Mouse (Mus musculus) heart, adult 9 months (tissue): Measurements from ENCODE around the gene Arhgef40.
A peak's percentile ranks its signal among the peaks of the same experiment; 100 is the strongest.
"Not testable (repeated sequence)": the region's sequence is repeated elsewhere in the genome, so short reads cannot be mapped to it uniquely, and the experiment has no call there.

ENCODE experiments used
- DNase-seq, 2 experiments: peaks; one replicate each; pipeline ENCODE4 v3.0.0; 2022; ENCODE audit warnings: low spot score in 2 of 2

The Arhgef40 gene

DNA sequence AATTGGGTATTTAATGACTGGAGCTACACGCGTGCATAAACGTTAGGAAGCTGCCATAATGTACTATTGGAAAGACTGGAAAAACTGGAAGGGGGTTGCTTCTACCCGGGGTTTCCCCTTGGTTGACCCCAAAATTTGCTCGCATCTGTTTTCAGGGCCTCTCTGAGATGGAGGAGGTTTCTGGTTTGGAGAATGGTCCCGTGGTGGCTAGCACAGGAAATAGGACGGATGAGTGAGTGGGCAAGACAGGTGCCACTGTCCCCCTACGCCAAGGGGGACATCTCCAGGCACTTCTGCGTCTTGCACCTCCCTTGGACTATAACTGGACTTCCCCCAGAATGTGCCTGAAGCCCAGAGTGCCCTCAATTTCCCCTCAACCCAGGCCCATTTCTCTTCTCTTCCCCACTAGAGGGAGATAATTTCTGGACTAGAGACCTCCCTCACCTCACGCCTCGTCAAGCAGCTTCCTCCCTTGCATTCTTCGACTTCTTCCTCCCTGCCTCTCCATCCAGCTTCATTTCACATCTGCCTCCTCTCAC is 34.6 kb downstream of the Arhgef40 start:
- no peak for DNase-seq

DNA sequence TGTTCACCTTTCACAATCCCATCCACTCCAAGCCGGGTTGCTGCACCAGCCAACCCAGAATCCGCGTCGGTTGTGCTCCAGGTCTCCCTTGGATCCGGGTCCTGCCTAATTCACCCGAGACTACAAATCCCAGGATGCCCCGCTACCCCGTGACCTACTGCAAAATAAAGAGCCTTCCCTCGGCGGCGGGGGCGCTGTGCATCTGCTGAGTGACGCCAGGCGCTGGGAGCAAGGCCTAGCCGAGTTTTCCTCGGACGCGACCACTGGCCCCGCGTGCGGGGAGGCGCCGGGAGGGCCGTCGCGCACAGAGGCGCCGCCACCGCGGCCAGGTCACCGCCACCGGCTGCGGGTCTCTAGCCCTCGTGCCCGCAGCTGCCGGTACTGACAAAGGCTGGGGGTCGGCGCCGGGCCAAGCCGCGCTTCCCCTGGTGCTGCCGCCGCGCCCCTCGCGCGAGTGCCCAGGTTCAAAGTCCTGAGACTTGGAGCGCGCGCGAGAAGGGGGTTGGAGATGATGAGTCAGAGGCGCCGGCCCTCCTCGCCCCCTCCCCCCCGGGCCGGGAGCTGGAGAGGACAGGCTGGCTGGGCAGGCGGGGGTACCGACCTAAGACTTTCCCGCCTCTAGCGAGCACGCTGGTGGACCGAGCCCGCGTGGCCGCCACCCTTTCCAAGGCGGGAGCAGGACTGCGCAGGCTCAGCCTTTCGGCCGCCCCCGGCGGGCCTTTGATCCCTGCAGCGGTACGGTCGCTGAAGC is 35.2 kb downstream of the Arhgef40 start:
- peak; percentile 95 to 98 for DNase-seq

DNA sequence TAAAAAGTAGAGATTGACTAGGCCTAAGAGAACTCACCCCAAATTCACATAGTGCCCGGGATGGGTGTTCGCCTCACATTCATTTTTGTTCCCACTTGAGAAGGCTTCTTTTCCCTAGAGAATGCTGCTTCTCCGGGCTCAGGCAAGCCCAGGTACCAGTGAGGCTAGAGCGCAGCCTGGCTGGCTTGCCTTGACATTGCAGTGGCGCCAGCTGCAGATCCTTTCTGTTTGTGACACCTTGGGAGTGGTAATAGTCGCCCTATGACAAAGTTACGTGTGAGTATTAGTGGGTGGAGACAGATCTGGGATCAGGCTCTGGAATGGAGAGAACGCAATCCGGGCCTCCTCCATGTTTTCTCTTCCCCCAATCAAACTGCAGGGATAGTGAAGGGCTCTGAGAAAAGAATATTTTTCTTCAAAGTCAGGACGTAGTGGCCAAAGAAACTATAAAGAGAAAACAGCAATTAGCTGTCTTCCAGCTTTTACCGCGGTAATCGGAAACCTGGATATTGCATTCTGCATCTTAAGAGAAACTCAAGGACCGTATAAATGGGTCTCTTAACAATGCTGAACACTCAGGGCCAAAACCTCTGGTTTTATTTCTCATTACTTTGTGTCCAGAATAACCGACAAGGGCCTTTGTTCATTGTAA is 36.1 kb downstream of the Arhgef40 start, which contains the start of gene Zfp219:
Gene Zfp219, minus strand, starts transcription at position 248 of the 652 bp plus-strand sequence.
- DNase-seq: peak; percentile 87 to 88

DNA sequence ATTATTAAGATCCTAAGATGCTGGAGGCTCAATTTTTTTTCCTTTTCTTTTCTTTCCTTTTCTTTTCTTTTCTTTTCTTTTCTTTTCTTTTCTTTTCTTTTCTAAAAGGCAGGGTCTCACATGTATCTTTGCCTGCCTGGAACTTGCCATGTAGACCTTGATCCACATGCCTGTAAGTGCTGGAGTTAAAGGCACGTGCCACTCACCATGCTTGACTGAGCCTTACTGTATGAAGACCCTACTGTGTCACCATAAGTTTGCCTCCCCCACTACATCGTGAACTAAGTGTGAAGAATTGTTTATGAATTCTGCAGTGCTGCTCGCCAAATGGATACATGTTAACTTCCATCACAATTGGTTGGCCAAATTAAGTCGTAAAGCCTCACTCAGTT is 36.6 kb downstream of the Arhgef40 start:
- no peak for DNase-seq

DNA sequence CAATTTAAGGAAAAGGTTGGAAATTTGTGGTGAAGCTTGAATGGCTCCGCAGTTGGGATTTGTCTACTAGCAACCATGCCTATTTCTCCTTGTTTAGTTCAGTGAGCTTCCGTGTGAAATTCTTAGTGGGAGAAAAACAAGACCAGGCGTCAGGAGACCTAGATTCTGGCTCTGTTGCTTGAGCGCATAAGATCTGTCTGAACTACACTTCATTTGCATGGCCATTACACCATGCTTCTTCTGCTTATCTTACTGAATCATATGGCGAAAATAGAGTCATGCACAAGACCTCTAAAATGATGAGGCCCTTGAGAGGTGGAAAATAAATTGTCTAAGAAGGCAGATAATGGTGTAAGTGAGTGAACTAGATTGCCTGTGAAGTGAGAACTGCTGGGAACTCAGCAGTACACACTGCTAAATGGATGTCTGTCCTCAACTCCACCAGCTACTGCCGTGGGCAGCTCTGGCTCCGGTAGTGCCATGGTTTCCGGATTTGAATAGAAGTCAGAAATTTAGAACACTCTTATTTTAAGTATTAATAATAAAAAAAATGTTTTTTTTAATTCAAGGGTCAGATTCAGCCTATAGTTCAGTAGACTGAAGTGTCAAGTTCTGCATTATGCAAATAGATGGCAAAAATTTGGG is 37.2 kb downstream of the Arhgef40 start:
- DNase-seq: no peak

DNA sequence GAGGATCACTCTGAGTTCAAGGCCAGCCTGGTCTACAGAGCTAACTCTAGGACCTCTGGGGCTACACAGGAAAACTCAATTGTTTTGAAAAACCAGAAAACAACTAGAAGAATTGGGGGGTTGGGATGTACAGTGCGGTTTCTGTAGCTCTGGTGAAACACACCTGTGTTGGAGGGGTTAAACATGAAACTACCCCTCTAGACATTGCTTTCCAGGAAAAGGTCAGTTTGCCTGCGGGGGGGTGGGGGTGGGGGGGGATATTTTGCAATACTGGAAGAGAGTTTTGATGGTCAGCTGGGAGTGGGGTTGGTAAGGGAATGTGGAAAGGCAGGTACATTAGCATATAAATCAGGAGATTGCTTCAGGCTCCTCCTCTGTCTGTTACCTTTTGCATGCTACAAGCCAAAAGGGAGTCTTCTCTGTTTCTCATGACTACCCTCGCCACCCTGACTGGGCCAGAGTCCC is 37.8 kb downstream of the Arhgef40 start:
- DNase-seq: no peak

DNA sequence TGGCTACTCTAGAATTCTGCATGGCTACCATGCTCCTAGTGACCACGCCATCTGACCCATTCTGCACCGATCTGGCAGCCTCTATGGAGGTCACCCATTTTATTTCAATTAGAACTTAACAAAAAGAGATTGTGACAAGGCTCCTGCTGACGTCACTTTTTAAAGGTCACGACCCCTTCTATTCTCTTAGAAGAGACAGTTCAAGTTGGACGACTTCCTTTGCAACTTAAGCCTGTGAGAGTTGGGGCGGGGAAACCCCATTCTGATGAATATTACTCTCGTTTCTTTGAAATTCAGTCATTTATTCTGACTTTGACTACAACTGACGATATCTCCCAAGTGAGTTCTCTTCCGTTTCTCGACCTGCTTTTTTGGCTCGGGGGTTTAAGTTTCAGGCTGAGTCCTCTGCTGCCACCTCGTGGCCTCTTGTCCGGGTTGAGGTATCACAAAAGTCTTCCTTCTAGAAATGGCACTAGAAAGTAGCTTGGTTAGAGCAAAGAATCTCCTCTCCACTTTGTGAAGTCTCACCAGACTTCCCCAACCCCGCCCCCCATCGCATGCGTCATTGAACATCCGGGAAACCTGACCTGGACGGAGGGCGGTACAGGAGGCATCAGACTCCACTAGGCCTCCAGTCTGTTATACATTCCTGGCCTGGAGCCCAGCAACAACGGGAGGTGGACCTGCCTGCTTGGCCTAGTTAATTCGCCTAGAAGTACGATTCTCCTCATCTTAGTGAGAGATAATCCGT is 38.4 kb downstream of the Arhgef40 start:
- DNase-seq: peak; percentile 84 to 88

DNA sequence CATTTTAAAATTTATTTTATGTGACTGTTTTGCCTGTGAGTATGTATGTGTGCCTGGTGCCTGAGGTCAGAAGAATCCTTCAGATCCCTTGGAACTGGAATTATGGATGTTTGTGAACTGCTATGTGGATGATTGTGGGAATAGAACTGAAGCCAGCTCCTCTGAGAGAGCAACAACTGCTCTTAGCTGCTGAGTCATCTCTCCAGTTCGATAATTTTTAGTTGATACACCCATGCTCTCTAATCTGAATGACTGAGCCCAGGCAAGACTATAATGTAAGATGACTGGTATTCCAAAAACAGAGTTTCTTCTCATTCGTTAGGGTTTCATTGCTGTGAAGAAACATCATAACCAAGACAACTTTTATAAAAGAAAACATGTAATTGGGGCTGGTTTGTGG is 39.6 kb downstream of the Arhgef40 start:
- DNase-seq: no peak

DNA sequence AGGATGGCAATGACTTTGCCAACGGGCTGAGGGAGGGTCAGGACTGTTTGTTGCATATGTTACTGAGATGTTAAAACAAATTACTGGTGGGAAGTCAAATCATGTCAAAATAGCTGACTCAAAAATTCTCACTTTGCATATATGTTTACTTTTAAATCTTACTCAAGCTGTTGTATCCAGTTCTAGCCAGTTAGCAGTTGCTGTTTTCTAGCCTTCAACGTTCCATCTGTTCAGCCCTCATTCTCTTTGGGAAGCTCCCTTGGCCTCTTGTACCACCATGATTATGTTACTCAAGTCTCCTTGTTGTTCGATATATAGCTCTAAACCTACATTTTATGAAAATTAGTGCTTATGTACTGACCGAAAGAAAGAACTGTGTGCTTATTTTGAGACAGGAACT is 41.8 kb downstream of the Arhgef40 start:
- DNase-seq: no peak

DNA sequence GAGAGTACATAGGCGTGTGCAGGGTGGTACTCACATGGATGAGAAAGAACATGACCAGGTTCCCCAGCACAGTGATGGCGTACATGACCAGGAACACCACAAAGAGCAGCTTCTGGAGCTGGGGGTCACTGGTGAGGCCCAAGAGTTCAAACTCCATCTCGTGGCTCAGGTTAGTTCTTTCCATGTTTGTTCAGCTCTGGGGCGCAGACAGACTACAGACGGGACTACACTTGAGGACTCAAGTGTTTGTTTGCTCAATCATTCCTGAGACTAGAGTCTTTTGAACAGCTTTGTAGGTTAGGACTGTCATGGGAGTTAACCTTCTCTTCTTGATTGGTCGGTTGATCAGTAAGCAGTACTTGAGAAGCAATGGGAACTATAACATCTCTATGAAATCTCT is 51.4 kb downstream of the Arhgef40 start:
- DNase-seq: no peak

DNA sequence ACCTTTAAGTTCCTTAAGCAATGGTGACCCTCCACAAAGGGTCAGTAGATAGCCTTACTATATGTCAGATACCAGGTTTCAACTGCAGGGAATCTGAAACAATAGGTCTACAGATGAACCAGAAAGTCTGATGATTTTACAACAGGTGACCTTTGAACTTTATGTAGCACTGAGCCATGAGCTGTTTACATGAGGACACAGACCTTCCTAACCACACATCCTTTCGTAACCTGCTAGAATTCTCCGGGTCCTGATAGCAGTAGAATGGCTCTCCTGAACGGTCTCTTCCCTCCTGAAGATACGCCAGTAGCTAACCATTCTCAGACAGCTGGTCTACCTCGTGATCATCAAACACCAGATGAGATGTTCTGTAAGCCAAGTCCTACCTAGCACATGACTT is 54.8 kb downstream of the Arhgef40 start:
- no peak for DNase-seq

DNA sequence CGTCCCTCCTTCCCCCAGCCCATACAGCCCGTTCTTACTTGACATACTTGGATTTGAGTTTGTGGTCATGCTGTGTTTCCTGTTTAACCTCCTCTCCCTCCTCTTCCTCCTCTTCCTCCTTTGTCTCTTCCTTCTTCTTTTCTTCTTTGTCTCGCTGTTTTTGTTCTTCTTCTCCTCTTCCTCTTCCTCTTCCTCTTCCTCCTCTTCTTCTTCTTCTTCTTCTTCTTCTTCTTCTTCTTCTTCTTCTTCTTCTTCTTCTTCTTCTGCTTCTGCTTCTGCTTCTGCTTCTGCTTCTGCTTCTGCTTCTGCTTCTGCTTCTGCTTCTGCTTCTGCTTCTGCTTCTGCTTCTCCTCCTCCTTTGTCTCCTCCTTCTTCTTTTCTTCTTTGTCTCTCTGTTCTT is 57.8 kb downstream of the Arhgef40 start, which contains the start of gene Olfr221:
Gene Olfr221, minus strand, starts transcription at position 101 of the 400 bp plus-strand sequence.
- not testable (repeated sequence) for DNase-seq

DNA sequence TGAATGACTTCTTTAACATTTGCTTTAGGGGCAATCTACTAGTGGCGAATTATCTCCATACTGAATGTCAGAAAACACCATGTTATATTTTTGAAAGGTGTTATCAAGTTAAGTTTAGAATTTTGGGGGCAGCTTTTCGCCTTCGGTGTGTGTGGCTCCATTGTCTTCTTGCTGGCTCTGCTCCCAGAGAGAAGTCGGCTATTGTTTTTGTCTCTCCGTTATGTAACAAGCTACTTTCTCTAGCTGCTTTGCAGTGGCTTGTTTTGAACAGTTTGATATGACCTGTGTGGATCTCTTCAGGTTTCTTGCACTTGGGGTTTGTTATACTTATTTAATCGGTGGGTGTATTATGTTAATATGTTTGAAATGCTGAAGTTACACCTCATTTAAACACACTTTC is 58.9 kb downstream of the Arhgef40 start:
- peak; percentile 29 to 40 for DNase-seq

DNA sequence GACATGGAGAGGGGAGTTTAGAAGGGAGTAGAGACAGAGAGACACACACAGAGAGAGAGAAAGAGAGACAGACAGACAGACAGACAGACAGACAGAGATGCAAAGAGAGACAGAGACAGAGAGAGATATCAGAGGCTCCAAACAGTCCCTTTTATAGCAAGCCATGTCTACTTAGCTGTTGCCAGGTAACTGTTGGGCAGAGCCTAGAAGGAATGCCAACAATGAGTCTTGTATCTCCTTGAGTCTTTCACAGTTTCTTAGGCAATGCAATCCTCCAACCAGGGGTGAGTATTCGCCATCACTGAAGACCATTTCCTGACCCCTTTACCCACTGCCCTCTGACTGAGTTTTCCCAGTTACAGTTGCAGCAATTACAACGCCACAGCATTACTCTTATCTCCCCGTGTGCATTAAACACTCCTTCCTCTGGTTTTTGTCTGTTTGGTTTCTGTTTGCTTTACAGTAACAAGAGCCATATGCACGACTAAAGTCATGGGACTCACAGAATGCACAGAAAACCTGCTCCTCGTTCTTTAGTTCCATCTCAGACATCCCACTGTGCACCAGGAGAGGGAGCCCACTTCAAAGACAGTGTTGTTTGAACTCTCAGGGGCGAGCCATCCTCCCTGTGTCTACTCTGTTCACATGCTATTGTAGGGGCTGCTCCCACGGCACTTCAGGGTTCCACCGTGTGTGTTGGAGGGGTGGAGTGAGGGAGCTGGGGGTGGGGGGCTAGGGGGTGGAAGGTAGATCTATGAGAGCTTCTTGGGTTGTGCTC is 60.6 kb downstream of the Arhgef40 start:
- no peak for DNase-seq

DNA sequence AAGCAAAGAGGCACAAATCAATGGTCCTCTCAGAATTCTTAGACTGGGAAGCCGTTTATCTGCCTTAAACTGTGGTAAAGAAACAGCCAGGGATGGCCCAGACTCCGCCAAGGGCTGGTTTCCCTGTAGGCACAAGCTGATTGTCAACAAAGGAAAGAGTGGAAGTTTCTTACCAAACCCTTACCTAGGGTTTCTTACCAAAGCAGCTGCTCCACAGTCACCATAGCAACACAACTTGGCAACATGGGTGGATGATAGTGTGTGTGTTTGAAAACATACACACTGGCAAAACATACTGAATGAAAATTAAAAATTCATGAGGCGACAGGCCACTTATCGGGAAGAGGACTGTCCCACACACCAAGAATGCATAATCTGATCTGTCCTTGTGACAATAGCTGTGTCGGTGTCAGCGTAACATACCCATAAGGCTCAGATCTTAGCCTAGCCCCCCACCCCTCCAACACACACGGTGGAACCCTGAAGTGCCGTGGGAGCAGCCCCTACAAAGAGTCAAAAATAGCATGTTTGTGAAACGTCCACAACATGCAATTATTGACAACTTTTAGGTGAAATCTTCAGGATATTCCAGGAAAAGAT is 61.5 kb downstream of the Arhgef40 start:
- no peak for DNase-seq

DNA sequence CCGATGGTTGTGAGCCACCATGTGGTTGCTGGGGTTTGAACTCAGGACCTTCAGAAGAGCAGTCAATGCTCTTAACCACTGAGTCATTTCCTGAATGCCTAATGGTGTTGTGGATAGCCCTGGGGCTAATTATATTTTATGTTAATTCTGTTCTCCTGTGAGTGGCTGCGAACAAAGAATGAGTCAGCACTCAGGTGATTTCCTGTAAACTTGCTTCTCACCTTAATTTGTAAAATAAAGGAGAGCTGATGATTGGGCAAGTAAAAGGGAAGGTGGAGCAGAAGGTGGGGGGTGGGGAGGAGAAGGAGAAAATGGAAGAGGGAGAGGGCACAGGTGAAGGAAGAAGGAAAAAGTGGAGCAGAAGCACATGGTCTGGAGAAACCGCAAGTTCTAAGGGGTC is 68.2 kb downstream of the Arhgef40 start:
- DNase-seq: not testable (repeated sequence)
